Mouse (Mus musculus) embryonic facial prominence, embryonic 12.5 days (tissue): Measurements from ENCODE around the gene Cdc123. TPM values are rescaled to one million over a fixed set of nuclear protein-coding genes. Genes with fewer than 3 reads are reported as not detected.

Experiments
- ATAC-seq: fragments of 200-750 bp; cut with Nextera tagmentation; 2 replicates; pipeline ENCODE4 v1.8.0; 2017; ENCODE audit not compliant: insufficient number of reproducible peaks, insufficient read depth, low FRiP score, low TSS enrichment
- H3K27ac ChIP-seq: fragments of 300-500 bp; sonication (generic); 2 replicates; pipeline ENCODE4 v1.5.1; 2016; ENCODE audit warnings: mild to moderate bottlenecking
- H3K27me3 ChIP-seq: fragments of 300-500 bp; sonication (generic); 2 replicates; pipeline ENCODE4 v1.6.1; 2016; ENCODE audit warnings: mild to moderate bottlenecking, moderate library complexity
- H3K36me3 ChIP-seq: fragments of 300-500 bp; sonication (generic); 2 replicates; pipeline ENCODE4 v1.6.1; 2016; ENCODE audit warnings: mild to moderate bottlenecking
- H3K4me1 ChIP-seq: fragments of 300-500 bp; sonication (generic); 2 replicates; pipeline ENCODE4 v1.6.1; 2016
- H3K4me2 ChIP-seq: fragments of 300-500 bp; sonication (generic); replicated peaks from 2 replicates; pipeline ENCODE4 v1.6.1; 2016; ENCODE audit warnings: mild to moderate bottlenecking, moderate library complexity
- H3K4me3 ChIP-seq: fragments of 300-500 bp; sonication (generic); 2 replicates; pipeline ENCODE4 v1.5.1; 2016; ENCODE audit warnings: mild to moderate bottlenecking
- H3K9ac ChIP-seq: fragments of 300-500 bp; sonication (generic); 2 replicates; pipeline ENCODE4 v1.6.1; 2016; ENCODE audit warnings: mild to moderate bottlenecking, moderate library complexity
- H3K9me3 ChIP-seq: fragments of 300-500 bp; sonication (generic); 2 replicates; pipeline ENCODE4 v1.6.1; 2016; ENCODE audit warnings: mild to moderate bottlenecking, moderate library complexity
- WGBS: fragments of 180-500 bp; shearing (Covaris S2); methylation state at CpG from one replicate; pipeline ENCODE4 v1.1.7; 2016; 5-methylcytosine and 5-hydroxymethylcytosine counted together
- polyA plus RNA-seq: library from polyadenylated mRNA; unstranded; fragments of >200 nt; fragmentation: Nextera tagmentation; extraction: Ambion mirVana; gene quantifications from 2 replicates; pipeline ENCODE4 v1.2.1, GENCODE M21; 2016

The Cdc123 gene
- polyA plus RNA-seq, 1 experiment from 2014 or later: 358 TPM

DNA sequence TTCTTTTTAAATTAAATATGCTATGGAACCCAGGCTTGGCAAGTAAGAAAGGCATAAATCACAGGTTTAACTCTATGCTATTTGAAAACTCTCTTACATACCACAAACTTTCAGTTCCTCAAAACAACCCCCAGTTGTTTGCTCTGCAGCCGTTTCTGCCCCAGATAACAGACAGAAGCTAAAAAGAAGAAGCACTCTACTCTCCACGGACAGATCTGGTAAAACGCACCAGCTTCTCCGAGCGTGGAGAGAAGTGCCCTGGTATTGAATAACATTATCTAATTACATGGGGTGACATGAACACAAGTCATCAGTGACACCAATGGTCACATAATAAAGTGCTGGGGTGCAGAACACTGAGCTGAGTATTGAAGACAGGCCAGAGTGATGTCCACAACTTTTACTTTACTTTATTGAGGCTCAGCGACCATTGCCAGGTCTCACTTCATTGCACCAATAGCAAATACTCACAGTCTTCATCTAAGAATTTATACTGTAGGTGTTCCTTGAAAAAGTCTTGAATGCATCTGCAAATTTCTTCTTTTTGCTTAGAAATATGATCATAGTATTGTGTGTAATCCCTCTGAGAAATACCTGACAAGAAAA, 40.4 kb downstream of the Cdc123 start:
- Histone ChIP-seq H3K4me1 (no peaks in the 10 kb centered on the region), H3K9ac (no peak overlapping the region), H3K27me3 (no peaks in the 10 kb centered on the region), H3K4me2 (no peak overlapping the region), H3K9me3 (no peaks in the 10 kb centered on the region), H3K27ac (no peak overlapping the region), H3K4me3 (no peak overlapping the region), H3K36me3 (peaks cover 55% of the 10 kb centered on the region)
- no peak for ATAC-seq
- WGBS: 87% methylated on average over 6 of the region's 6 CpGs

DNA sequence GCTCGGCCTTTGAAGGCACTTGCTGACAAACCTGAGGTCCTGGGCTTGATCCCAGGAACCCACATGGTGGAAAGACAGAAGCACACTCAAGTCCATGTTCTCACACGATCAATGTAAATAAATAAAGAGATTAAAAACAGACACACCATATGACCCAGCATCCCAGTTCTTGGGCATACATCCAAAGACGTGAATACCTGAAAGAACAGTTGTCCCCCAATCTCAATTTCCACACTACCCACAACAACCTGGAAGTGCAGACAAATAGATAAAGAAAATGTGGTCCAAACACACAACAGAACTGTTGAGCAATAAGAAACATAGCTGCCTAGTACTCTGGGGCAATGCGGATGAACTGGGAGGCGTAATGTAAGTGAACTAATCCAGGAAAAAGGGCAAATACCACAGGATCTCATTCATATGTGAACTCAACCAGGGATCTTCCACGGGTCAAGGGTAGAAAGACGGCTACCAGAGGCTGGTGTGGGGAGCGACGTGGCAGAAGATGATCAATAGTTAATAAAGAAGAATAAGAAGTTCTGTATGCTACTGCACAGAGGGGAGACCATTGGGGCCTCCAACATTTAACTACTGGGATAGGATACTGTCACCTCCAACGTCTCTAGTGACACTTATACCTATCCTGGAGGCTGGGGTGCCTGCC, 42.9 kb downstream of the Cdc123 start:
- H3K9me3 ChIP-seq: no peaks in the 10 kb centered on the region
- peaks cover 68% of the 10 kb centered on the region for H3K36me3 ChIP-seq
- H3K4me1 ChIP-seq: no peaks in the 10 kb centered on the region
- no peak overlapping the region for H3K4me2 ChIP-seq
- no peak overlapping the region for H3K4me3 ChIP-seq
- H3K9ac ChIP-seq: no peak overlapping the region
- WGBS: 86% methylated on average over 10 of the region's 10 CpGs
- no peaks in the 10 kb centered on the region for H3K27me3 ChIP-seq
- H3K27ac ChIP-seq: no peak overlapping the region
- ATAC-seq: no peak

DNA sequence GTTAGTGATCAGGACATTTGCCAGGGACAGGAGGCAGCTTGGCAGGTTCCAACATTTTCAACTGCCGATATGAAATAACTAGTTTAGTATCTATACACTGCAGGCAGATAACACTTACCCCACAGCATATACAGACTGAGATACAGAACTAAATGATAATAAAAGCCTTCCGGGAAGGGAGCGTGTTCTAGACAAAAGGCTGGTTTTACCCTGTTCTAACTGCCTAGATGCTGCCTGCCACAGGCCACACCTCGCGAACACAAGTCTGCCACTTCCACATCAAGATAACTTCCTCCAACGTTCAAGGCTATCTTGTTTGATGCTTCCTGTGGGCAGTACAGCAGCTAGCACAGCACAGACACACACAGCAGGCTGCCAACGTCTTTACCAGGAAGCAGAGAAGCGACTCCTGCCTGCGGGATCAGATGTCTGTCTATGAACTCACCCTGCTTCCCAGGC, 43.8 kb downstream of the Cdc123 start:
- no peak overlapping the region for H3K27ac ChIP-seq
- H3K9me3 ChIP-seq: no peaks in the 10 kb centered on the region
- H3K4me3 ChIP-seq: no peak overlapping the region
- H3K36me3 ChIP-seq: peaks cover 76% of the 10 kb centered on the region
- ATAC-seq: no peak
- H3K27me3 ChIP-seq: no peaks in the 10 kb centered on the region
- no peak overlapping the region for H3K9ac ChIP-seq
- no peak overlapping the region for H3K4me2 ChIP-seq
- WGBS: 88% methylated on average over 9 of the region's 9 CpGs
- H3K4me1 ChIP-seq: no peaks in the 10 kb centered on the region

DNA sequence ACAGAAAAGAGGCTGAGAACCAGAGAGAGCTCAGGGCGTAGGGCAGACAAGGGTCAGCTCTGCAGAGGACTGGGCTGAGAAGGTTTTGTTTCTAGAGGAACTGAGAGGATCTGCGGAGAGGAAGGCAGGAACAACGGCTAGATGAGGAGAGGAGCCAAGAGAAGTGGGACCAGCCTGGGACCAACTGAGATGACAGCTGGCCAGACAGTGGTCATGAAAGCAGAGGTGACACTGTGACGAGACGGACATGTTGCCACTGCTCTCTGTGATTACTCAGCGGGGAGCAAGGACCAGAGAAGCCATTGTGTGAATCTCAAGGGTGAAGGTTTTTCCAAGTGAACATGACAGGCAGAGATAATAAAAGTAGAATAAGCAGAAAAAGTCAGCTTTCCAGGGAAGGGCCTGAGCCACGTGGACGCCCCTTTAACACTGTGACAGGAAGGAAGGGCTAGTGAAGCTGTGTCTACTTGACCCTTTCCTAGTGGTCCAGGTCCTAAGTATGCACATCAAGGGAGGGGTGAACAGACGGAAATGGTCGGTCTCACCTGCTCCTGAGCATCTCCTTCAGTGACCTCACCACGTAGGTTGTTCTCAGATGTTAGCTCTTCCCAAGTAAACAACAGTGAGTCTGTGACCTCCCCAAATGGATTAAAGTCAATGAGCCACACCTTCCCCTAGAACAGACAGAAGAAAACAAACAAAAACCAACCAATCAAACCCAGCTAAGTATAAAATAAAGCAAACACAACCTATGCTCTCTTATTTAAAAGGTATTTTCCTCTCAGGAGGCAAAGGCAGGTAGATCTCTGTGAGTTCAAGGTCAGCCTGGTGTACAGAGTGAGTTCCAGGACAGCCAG, 46.9 kb downstream of the Cdc123 start:
- ATAC-seq: no peak
- H3K9ac ChIP-seq: no peak overlapping the region
- no peaks in the 10 kb centered on the region for H3K9me3 ChIP-seq
- H3K27me3 ChIP-seq: no peaks in the 10 kb centered on the region
- 89% methylated on average over 11 of the region's 11 CpGs for WGBS
- H3K4me1 ChIP-seq: no peaks in the 10 kb centered on the region
- peaks cover 76% of the 10 kb centered on the region for H3K36me3 ChIP-seq
- no peak overlapping the region for H3K27ac ChIP-seq
- no peak overlapping the region for H3K4me2 ChIP-seq
- no peak overlapping the region for H3K4me3 ChIP-seq

DNA sequence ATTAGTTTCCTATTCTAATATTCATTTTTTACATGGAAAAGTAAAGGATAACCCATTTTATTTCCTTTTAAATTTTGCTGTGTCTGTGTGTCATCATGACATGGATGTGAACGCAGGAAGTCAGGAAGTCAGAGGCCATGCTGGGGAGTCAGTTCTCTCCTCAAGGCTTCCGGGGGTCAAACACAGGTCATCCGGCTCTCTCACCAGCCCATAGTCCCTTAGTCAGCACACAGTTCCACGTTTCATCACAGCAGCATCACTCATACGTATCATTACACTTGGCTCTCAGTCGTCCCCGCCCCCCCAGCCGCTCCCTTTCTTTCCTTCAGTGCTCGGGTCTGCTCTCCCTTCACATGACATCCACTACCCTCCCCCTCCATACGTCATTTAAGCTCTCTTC, 51.2 kb downstream of the Cdc123 start:
- Histone ChIP-seq H3K27me3 (no peaks in the 10 kb centered on the region), H3K9ac (no peak overlapping the region), H3K36me3 (peaks cover 51% of the 10 kb centered on the region), H3K27ac (no peak overlapping the region), H3K4me1 (no peaks in the 10 kb centered on the region), H3K4me3 (no peak overlapping the region), H3K9me3 (no peaks in the 10 kb centered on the region), H3K4me2 (no peak overlapping the region)
- no peak for ATAC-seq
- 87% methylated on average over 10 of the region's 10 CpGs for WGBS

DNA sequence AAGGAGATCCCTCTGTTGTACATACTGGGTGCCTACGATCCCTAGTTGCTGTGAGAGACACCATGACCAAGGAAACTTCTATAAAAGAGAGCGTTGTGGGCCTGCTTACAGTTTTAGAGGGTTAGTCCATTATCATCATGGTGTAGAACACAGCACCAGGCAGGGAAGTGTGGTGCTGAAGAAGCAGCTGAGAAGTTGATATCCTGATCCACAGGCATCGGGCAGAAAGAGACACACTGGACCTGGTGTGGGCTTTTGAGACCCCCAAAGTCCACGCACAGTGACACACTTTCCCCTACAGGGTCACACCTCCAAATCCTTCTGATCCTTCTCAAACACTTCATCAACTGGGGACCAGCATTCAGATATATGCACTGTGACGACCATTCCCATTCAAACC, 52.9 kb downstream of the Cdc123 start:
- Histone ChIP-seq H3K4me1 (no peaks in the 10 kb centered on the region), H3K36me3 (peaks cover 34% of the 10 kb centered on the region), H3K27ac (no peak overlapping the region), H3K27me3 (no peaks in the 10 kb centered on the region), H3K4me3 (no peak overlapping the region), H3K9ac (no peak overlapping the region), H3K9me3 (no peaks in the 10 kb centered on the region), H3K4me2 (no peak overlapping the region)
- no peak for ATAC-seq
- 96% methylated on average over 5 of the region's 5 CpGs for WGBS

DNA sequence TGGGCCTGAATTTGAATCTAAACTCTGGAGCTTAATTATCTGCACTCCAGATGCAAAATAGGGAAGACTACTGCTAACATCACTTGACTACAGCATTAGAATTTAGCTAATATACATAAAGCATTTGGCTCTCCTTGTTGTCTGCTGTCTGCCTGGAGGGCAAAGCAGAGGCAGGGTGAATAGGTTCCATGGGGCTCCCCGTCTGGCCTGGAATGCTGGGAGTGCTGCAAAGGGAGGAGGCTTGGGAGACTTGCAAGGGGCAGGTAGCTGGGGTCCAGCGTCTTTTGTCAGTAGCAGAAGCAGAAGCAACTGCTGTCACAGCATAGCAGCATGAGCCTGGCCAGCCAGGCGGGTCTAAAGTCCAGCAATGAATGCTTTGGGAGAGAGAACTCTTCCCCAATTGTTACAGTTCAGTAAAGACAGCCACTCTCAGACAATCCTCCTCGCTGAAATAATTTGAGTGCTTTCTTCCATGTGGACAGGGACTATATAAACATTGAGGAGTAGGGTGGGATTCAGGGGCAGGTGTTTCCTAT, 55.3 kb downstream of the Cdc123 start:
- Histone ChIP-seq H3K36me3 (peaks cover 10% of the 10 kb centered on the region), H3K27me3 (no peaks in the 10 kb centered on the region), H3K4me1 (no peaks in the 10 kb centered on the region), H3K4me3 (no peak overlapping the region), H3K4me2 (no peak overlapping the region), H3K27ac (no peak overlapping the region), H3K9ac (no peak overlapping the region), H3K9me3 (no peaks in the 10 kb centered on the region)
- 27% methylated on average over 4 of the region's 4 CpGs for WGBS
- ATAC-seq: no peak

DNA sequence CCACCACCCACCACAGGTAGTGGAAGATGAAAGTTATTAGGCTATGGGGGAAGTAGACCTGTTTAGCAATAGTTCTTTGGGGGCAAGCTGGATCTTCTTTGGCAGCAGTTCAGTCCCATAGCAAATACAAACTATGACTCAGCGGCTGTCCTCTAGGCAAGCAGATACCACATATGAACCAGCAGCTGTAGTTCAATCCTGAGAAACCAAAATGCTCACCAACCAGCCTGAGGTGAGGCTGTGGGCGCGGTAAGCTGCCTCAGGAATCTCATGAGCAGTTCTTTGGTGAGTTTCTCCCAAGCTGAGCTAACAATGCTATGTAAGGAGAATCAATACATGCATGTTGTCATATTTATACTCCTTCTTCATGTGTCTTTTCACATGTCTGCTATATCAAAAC, 57.6 kb downstream of the Cdc123 start:
- no peak overlapping the region for H3K4me2 ChIP-seq
- H3K9ac ChIP-seq: no peak overlapping the region
- ATAC-seq: no peak
- 94% methylated on average over 3 of the region's 3 CpGs for WGBS
- H3K4me1 ChIP-seq: no peaks in the 10 kb centered on the region
- H3K27ac ChIP-seq: no peak overlapping the region
- no peak overlapping the region for H3K4me3 ChIP-seq
- H3K9me3 ChIP-seq: no peaks in the 10 kb centered on the region
- no peaks in the 10 kb centered on the region for H3K27me3 ChIP-seq
- no peaks in the 10 kb centered on the region for H3K36me3 ChIP-seq

DNA sequence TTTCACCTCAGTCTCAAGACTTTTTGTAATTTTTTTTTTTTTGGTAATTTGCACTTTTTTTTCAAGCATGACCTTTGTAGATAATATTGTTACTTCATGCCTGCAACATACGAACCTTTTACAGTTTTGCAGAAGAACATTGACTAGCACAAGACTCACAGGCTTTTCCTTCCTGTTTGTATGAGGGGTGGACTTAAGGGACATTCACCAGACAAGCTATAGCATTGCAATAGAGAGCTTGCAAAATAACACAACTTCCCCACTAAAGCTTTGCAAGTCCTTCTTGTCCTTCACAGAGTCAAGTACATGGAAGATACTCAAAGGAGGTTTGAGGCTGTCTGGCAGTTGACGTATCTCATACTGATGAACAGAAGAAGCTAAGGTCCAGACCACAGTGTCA, 72.5 kb downstream of the Cdc123 start:
- no peak overlapping the region for H3K4me3 ChIP-seq
- H3K4me2 ChIP-seq: no peak overlapping the region
- ATAC-seq: no peak
- no peaks in the 10 kb centered on the region for H3K9me3 ChIP-seq
- H3K4me1 ChIP-seq: no peaks in the 10 kb centered on the region
- H3K36me3 ChIP-seq: no peaks in the 10 kb centered on the region
- H3K27ac ChIP-seq: no peak overlapping the region
- no peak overlapping the region for H3K9ac ChIP-seq
- 77% methylated on average over 2 of the region's 2 CpGs for WGBS
- no peaks in the 10 kb centered on the region for H3K27me3 ChIP-seq

DNA sequence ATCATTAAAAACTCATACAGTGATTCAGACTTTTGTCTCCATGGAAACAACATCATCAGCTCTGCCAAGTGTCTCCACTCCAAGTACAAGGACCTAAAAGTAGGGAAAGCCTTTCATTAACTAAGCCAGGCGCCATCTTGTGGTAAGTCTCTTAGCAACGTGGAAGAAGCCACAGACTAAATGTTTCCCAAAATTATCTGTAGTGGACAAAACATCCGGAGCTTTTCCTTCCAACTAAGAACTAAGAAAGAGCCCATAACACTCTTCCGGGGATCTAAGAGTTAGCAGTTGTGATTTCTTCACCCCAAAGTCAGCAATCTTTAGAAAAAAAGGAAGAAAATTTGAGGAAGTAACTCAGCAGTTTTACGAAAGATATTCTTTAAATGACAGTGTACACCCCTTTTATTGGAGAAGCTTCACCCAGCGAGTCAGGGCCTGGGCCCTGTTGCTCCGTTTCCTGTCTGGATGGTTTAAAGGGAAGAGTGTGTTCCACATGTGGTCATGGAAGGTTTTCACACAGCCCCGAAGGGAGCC, 74.2 kb downstream of the Cdc123 start:
- Histone ChIP-seq H3K4me3 (no peak overlapping the region), H3K27me3 (no peaks in the 10 kb centered on the region), H3K4me2 (no peak overlapping the region), H3K36me3 (no peaks in the 10 kb centered on the region), H3K9me3 (no peaks in the 10 kb centered on the region), H3K9ac (no peak overlapping the region), H3K27ac (no peak overlapping the region), H3K4me1 (no peaks in the 10 kb centered on the region)
- WGBS: 54% methylated on average over 8 of the region's 8 CpGs
- no peak for ATAC-seq

DNA sequence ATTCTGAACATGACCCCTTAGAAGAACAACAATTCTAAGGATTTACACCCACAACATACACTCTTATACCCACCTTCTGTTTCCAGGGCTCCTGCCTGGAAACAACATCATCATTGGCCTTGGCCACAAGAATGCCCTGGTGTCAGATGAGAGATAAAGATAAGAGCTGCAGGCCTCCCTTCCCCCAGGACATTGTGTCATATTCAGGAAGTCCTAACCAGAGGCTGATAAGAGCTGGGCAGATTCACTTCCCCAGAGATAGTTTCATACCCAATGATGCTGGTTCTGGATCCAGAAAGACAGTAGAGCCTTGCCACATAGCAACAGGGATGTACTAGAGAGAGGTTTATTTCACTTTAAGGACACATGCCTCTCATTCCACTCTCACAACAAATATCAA, 75.3 kb downstream of the Cdc123 start:
- H3K36me3 ChIP-seq: no peaks in the 10 kb centered on the region
- no peaks in the 10 kb centered on the region for H3K9me3 ChIP-seq
- H3K27me3 ChIP-seq: no peaks in the 10 kb centered on the region
- H3K9ac ChIP-seq: no peak overlapping the region
- ATAC-seq: no peak
- H3K4me3 ChIP-seq: no peak overlapping the region
- no peaks in the 10 kb centered on the region for H3K4me1 ChIP-seq
- no peak overlapping the region for H3K4me2 ChIP-seq
- no peak overlapping the region for H3K27ac ChIP-seq
